Mouse (Mus musculus): ENCODE measurements around the gene Prss45. TPM values are rescaled to one million over a fixed set of nuclear protein-coding genes. Genes with fewer than 3 reads are reported as not detected.

Prss45 gene
- total and polyA plus RNA-seq, 3 experiments, result not detected

GRCm38 (mm10) chr9:110797866-110798265 is 36.5 kb upstream of the Prss45 start, which contains the start of gene Prss42:
TSS of gene Prss42 (plus strand) at chr9:110798166.
- H3K27me3 ChIP-seq (replicated peaks), result no peaks in the 10 kb centered on the region
- in situ Hi-C loops (cut with MboI; ENCODE audit: low pct_ligation_motif_present, low pct_unique_long_range_greater_than_20kb, low sequenced_read_pairs), result no loop called here
- DNase-seq (ENCODE audit: extremely low read depth), result no peak
- H3K4me1 ChIP-seq (ENCODE audit: control insufficient read depth in 1 of 2, insufficient read depth in 2 of 2), result peaks cover 13 to 53% of the 10 kb centered on the region in 2 experiments; a peak in 3 of 4 replicates
- H3K4me3 ChIP-seq (replicated peaks in 1 of 3; ENCODE audit: low read depth in 2 of 3, low read length in 2 of 3, poor library complexity in 1 of 3), result peak within 1 kb of the TSS in 1 of 3 experiments; percentile 32
- no peak within 1 kb of the TSS for H3K9ac ChIP-seq (ENCODE audit: insufficient read depth, low read depth)
- H3K36me3 ChIP-seq (replicated peaks in 1 of 2; ENCODE audit: control insufficient read depth in 1 of 2, insufficient read depth in 1 of 2, low read length in 1 of 2), result no peaks in the 10 kb centered on the region
- dilution Hi-C loops (cut with MboI; ENCODE audit: extremely low pct_ligation_motif_present, extremely low pct_unique_long_range_greater_than_20kb, low sequenced_read_pairs), result no loop called here
- TF ChIP-seq CHD1 (IDR thresholded peaks at IDR 0.05; ENCODE audit: low read depth, low read length), result no peak
- no peak for TF ChIP-seq ZMIZ1 (IDR thresholded peaks at IDR 0.05; ENCODE audit: low read depth, low read length)
- TF ChIP-seq MAFK (IDR thresholded peaks at IDR 0.05; ENCODE audit: insufficient replicate concordance, low read length), result no peak
- no peak for TF ChIP-seq SMC3 (IDR thresholded peaks at IDR 0.05; ENCODE audit: low read depth, low read length)
- TF ChIP-seq ETS1 (conservative IDR thresholded peaks at IDR 0.05; ENCODE audit: low read depth, low read length), result no peak
- no peak within 1 kb of the TSS for H3K27ac ChIP-seq (ENCODE audit: insufficient read depth, low read depth)
- no peaks in the 10 kb centered on the region for H3K9me3 ChIP-seq (replicated peaks; ENCODE audit: low read length)
- no peaks in the 10 kb centered on the region for H3K79me2 ChIP-seq (replicated peaks; ENCODE audit: control insufficient read depth, extremely low read depth, insufficient read depth, poor library complexity, severe bottlenecking)
- H3K4me2 ChIP-seq (ENCODE audit: insufficient read depth, low read depth, poor library complexity, severe bottlenecking), result no peak within 1 kb of the TSS

- in situ Hi-C loops (cut with MboI; ENCODE audit: low pct_ligation_motif_present, low pct_unique_long_range_greater_than_20kb, low sequenced_read_pairs) (no loop called here), dilution Hi-C loops (cut with MboI; ENCODE audit: extremely low pct_ligation_motif_present, extremely low pct_unique_long_range_greater_than_20kb, low sequenced_read_pairs) (no loop called here)
- peaks cover 19 to 63% of the 10 kb centered on the region in 2 experiments for H3K4me1 ChIP-seq (ENCODE audit: control insufficient read depth in 1 of 2, insufficient read depth in 2 of 2)
- TF ChIP-seq ZMIZ1 (IDR thresholded peaks at IDR 0.05; ENCODE audit: low read depth, low read length), result peak; percentile 57; the same call in 1 of the 2 replicates
- TF ChIP-seq RAD21 (IDR thresholded peaks at IDR 0.05; ENCODE audit: low read depth, low read length), result no peak
- peak; percentile 8; the same call in 1 of the 2 replicates for TF ChIP-seq MAFK (IDR thresholded peaks at IDR 0.05; ENCODE audit: insufficient replicate concordance, low read length)
- no peak for TF ChIP-seq ZNF384 (IDR thresholded peaks at IDR 0.05; ENCODE audit: low read depth, low read length)
- no peak for TF ChIP-seq ZKSCAN1 (IDR thresholded peaks at IDR 0.05; ENCODE audit: borderline replicate concordance, low read depth, low read length)
- TF ChIP-seq MAZ (IDR thresholded peaks at IDR 0.05; ENCODE audit: low read depth, low read length), result peak; percentile 80
- peak; percentile 68 for TF ChIP-seq TCF12 (IDR thresholded peaks at IDR 0.05; ENCODE audit: low read depth, low read length)
- TF ChIP-seq CHD2 (IDR thresholded peaks at IDR 0.05; ENCODE audit: low read length), result peak; percentile 65
- peak; percentile 78 for TF ChIP-seq ETS1 (conservative IDR thresholded peaks at IDR 0.05; ENCODE audit: low read depth, low read length)
- no peak for TF ChIP-seq UBTF (IDR thresholded peaks at IDR 0.05; ENCODE audit: low read depth, low read length)
- no peak for TF ChIP-seq POLR2A (IDR thresholded peaks at IDR 0.05; ENCODE audit: low read depth, low read length)
- TF ChIP-seq ZC3H11A (IDR thresholded peaks at IDR 0.05; ENCODE audit: low read depth, low read length), result no peak
- TF ChIP-seq USF1 (IDR thresholded peaks at IDR 0.05; ENCODE audit: low read depth, low read length), result no peak
- TF ChIP-seq NRF1 (IDR thresholded peaks at IDR 0.05; ENCODE audit: low read depth, low read length), result peak; percentile 37; the same call in 1 of the 2 replicates
- peak; percentile 82 for TF ChIP-seq JUN (IDR thresholded peaks at IDR 0.05; ENCODE audit: insufficient read depth, low read depth, low read length)
- peak; percentile 59 for TF ChIP-seq SIN3A (IDR thresholded peaks at IDR 0.05; ENCODE audit: low read length)
- peak; percentile 35; the same call in 1 of the 2 replicates for TF ChIP-seq BHLHE40 (IDR thresholded peaks at IDR 0.05; ENCODE audit: low read depth, low read length)
- TF ChIP-seq MXI1 (IDR thresholded peaks at IDR 0.05; ENCODE audit: low read depth, low read length), result peak; percentile 70
- peak; percentile 52 for TF ChIP-seq NELFE (IDR thresholded peaks at IDR 0.05; ENCODE audit: low read depth, low read length)
- peak; percentile 85 for TF ChIP-seq IRF4 (IDR thresholded peaks at IDR 0.05; ENCODE audit: low read depth, low read length)
- TF ChIP-seq E2F4 (IDR thresholded peaks at IDR 0.05; ENCODE audit: insufficient replicate concordance, low read depth, low read length), result no peak
- TF ChIP-seq POLR2AphosphoS2 (IDR thresholded peaks at IDR 0.05; ENCODE audit: low read depth, low read length), result no peak
- TF ChIP-seq GABPA (IDR thresholded peaks at IDR 0.05; ENCODE audit: insufficient replicate concordance, low read depth, low read length), result no peak
- peak; percentile 85 for TF ChIP-seq MEF2A (IDR thresholded peaks at IDR 0.05; ENCODE audit: borderline replicate concordance, low read depth, low read length)
- no peak for TF ChIP-seq ELF1 (IDR thresholded peaks at IDR 0.05; ENCODE audit: low read depth, low read length)
- no peak for TF ChIP-seq CTCF (conservative IDR thresholded peaks at IDR 0.05 in 1 of 2, IDR thresholded peaks at IDR 0.05 in 1 of 2; ENCODE audit: low read depth in 2 of 2, low read length in 2 of 2)
- no peak for TF ChIP-seq PAX5 (IDR thresholded peaks at IDR 0.05; ENCODE audit: low read length)
- no peak for TF ChIP-seq HCFC1 (IDR thresholded peaks at IDR 0.05; ENCODE audit: low read depth, low read length)
- TF ChIP-seq USF2 (conservative IDR thresholded peaks at IDR 0.05; ENCODE audit: low read depth, low read length), result no peak
Measured at GRCm38 (mm10) chr9:110800834-110801479, 33.4 kb upstream of the Prss45 start.

More at GRCm38 (mm10) chr9:110800834-110801479, 33.4 kb upstream of the Prss45 start:
- no peak overlapping the region for H3K4me3 ChIP-seq (replicated peaks in 1 of 3; ENCODE audit: low read depth in 2 of 3, low read length in 2 of 3, poor library complexity in 1 of 3)
- H3K36me3 ChIP-seq (replicated peaks in 1 of 2; ENCODE audit: control insufficient read depth in 1 of 2, insufficient read depth in 1 of 2, low read length in 1 of 2), result peaks cover 0 to 2% of the 10 kb centered on the region in 2 experiments
- H3K27ac ChIP-seq (ENCODE audit: insufficient read depth, low read depth), result peak overlapping the region; percentile 16; the same call in 1 of the 2 replicates
- H3K79me2 ChIP-seq (replicated peaks; ENCODE audit: control insufficient read depth, extremely low read depth, insufficient read depth, poor library complexity, severe bottlenecking), result no peaks in the 10 kb centered on the region
- peak overlapping the region; percentile 42 for H3K4me2 ChIP-seq (ENCODE audit: insufficient read depth, low read depth, poor library complexity, severe bottlenecking)
- peak overlapping the region; percentile 13; the same call in 1 of the 2 replicates for H3K9ac ChIP-seq (ENCODE audit: insufficient read depth, low read depth)
- H3K9me3 ChIP-seq (replicated peaks; ENCODE audit: low read length), result no peaks in the 10 kb centered on the region
- no peaks in the 10 kb centered on the region for H3K27me3 ChIP-seq (replicated peaks)
- DNase-seq (ENCODE audit: extremely low read depth), result peak; percentile 78

Data from CH12.LX (cell line).